Mouse (Mus musculus): Measurements from ENCODE around the gene Kdm6b. TPM values are rescaled to one million over a fixed set of nuclear protein-coding genes. Genes with fewer than 3 reads are reported as not detected.

The Kdm6b gene
- polyA plus RNA-seq, 1 experiment from 2014 or later, result 22.0 TPM

GRCm38 (mm10) chr11:69414421-69415326 is 1.2 kb upstream of the Kdm6b start:
- 17% methylated on average over 4 of the region's 4 CpGs for WGBS
- H3K9me3 ChIP-seq (ENCODE audit: control insufficient read depth, low read length), result no peaks in the 10 kb centered on the region
- H3K4me1 ChIP-seq (ENCODE audit: control insufficient read depth in 2 of 2, insufficient read depth in 2 of 2, low read length in 2 of 2), result peaks cover 40 to 53% of the 10 kb centered on the region in 2 experiments
- peak overlapping the region; percentile 63 to 80 for H3K4me3 ChIP-seq (ENCODE audit: control insufficient read depth in 1 of 2, insufficient read depth in 1 of 2, low read depth in 1 of 2, low read length in 2 of 2)
- peak overlapping the region; percentile 82 for H3K4me2 ChIP-seq (ENCODE audit: low read length)
- H3K27ac ChIP-seq (replicated peaks in 1 of 2; ENCODE audit: control insufficient read depth in 1 of 2, insufficient read depth in 1 of 2, low read depth in 2 of 2, low read length in 2 of 2), result peak overlapping the region; percentile 13 to 98; a peak in 3 of 4 replicates
- peaks cover 16% of the 10 kb centered on the region for H3K36me3 ChIP-seq (ENCODE audit: control insufficient read depth, insufficient read depth, low read length)
- ATAC-seq (ENCODE audit: insufficient number of reproducible peaks, insufficient read depth, low FRiP score, low read depth), result no peak
- H3K27me3 ChIP-seq (ENCODE audit: control insufficient read depth, insufficient read depth, low read length), result no peaks in the 10 kb centered on the region
- peak overlapping the region; percentile 97 for H3K9ac ChIP-seq (ENCODE audit: low read length)

GRCm38 (mm10) chr11:69412548-69412947 is 927 bp downstream of the Kdm6b start:
- no peak for ATAC-seq (ENCODE audit: insufficient number of reproducible peaks, insufficient read depth, low FRiP score, low read depth)
- peak overlapping the region; percentile 53 for H3K9ac ChIP-seq (ENCODE audit: low read length)
- H3K4me1 ChIP-seq (ENCODE audit: control insufficient read depth in 2 of 2, insufficient read depth in 2 of 2, low read length in 2 of 2), result peaks cover 41 to 55% of the 10 kb centered on the region in 2 experiments
- H3K4me2 ChIP-seq (ENCODE audit: low read length), result peak overlapping the region; percentile 26
- WGBS, result 40% methylated on average over 7 of the region's 7 CpGs
- H3K4me3 ChIP-seq (ENCODE audit: control insufficient read depth in 1 of 2, insufficient read depth in 1 of 2, low read depth in 1 of 2, low read length in 2 of 2), result no peak overlapping the region; a peak in 1 of 4 replicates
- no peaks in the 10 kb centered on the region for H3K27me3 ChIP-seq (ENCODE audit: control insufficient read depth, insufficient read depth, low read length)
- H3K9me3 ChIP-seq (ENCODE audit: control insufficient read depth, low read length), result no peaks in the 10 kb centered on the region
- H3K36me3 ChIP-seq (ENCODE audit: control insufficient read depth, insufficient read depth, low read length), result peaks cover 23% of the 10 kb centered on the region
- H3K27ac ChIP-seq (replicated peaks in 1 of 2; ENCODE audit: control insufficient read depth in 1 of 2, insufficient read depth in 1 of 2, low read depth in 2 of 2, low read length in 2 of 2), result peak overlapping the region in 1 of 2 experiments; percentile 98; a peak in 2 of 4 replicates

DNA sequence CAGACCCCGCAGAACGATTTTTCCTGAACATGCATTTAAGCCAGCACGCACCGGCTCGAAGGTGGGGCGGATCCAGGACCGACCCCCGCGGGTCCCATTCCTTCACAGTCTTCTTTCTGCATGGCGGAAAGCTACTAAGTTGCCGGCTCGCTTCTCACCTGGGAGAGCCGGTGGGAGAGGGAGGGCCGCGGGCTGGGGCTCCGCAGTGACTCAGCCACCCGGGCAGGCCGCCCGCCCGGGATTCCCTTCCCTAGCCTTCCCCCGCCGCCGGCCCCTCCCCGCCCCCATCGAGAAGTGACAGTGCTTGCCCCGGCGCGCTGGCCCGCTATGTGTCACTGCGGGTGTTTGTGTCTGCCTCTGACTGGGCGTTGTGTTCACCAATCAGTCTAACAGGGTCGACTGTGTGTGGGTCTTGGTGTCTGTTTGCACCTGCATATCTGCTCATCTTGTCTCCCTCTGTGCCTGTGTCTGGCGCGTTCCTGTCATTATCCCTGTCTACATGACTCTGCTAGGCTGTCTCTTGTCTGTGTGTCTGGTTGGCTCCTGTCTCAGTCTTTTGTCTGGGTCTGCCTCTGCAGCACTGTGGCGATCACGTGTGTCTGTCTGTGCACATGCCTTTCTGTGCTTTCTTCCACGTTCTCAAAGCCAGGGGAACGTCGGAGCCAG is 1.8 kb downstream of the Kdm6b start:
- ATAC-seq (ENCODE audit: insufficient number of reproducible peaks, insufficient read depth, low FRiP score, low read depth), result peak; percentile 23; the same call in 1 of the 2 replicates
- Histone ChIP-seq H3K4me2 (ENCODE audit: low read length) (peak overlapping the region; percentile 77), H3K4me3 (ENCODE audit: control insufficient read depth in 1 of 2, insufficient read depth in 1 of 2, low read depth in 1 of 2, low read length in 2 of 2) (peak overlapping the region; percentile 75), H3K27me3 (ENCODE audit: control insufficient read depth, insufficient read depth, low read length) (no peaks in the 10 kb centered on the region), H3K4me1 (ENCODE audit: control insufficient read depth in 2 of 2, insufficient read depth in 2 of 2, low read length in 2 of 2) (peaks cover 37 to 48% of the 10 kb centered on the region in 2 experiments), H3K9ac (ENCODE audit: low read length) (peak overlapping the region; percentile 94), H3K36me3 (ENCODE audit: control insufficient read depth, insufficient read depth, low read length) (peaks cover 32% of the 10 kb centered on the region), H3K9me3 (ENCODE audit: control insufficient read depth, low read length) (no peaks in the 10 kb centered on the region), H3K27ac (replicated peaks in 1 of 2; ENCODE audit: control insufficient read depth in 1 of 2, insufficient read depth in 1 of 2, low read depth in 2 of 2, low read length in 2 of 2) (peak overlapping the region; percentile 94 to 98)
- WGBS, result under 1% methylated on average over 38 of the region's 39 CpGs

DNA sequence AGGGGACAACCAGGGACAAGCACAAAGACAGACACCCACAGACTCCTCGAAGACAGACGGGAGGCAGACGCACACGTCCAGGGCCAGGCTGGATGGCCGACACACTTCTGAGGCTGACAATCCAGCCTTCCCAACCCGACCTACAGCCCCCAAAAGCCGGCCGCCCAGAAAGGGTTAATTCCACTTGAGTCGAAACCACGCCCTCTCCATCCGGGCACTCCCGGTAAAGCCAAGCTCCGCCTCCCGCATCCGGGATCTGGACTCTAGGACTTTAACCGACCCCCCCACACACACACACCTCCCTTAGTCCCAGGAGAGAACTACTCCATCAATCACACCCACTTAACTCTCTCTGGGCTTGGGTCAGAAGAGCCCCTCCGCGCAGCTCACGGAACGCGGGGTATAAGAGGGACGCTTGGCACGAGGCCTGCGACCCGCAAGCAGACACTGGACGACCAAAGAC is 2.4 kb downstream of the Kdm6b start:
- peak overlapping the region; percentile 77 for H3K4me2 ChIP-seq (ENCODE audit: low read length)
- peaks cover 37 to 44% of the 10 kb centered on the region in 2 experiments for H3K4me1 ChIP-seq (ENCODE audit: control insufficient read depth in 2 of 2, insufficient read depth in 2 of 2, low read length in 2 of 2)
- peak overlapping the region; percentile 94 for H3K9ac ChIP-seq (ENCODE audit: low read length)
- H3K27me3 ChIP-seq (ENCODE audit: control insufficient read depth, insufficient read depth, low read length), result no peaks in the 10 kb centered on the region
- peak overlapping the region; percentile 75 for H3K4me3 ChIP-seq (ENCODE audit: control insufficient read depth in 1 of 2, insufficient read depth in 1 of 2, low read depth in 1 of 2, low read length in 2 of 2)
- WGBS, result under 1% methylated on average over 26 of the region's 26 CpGs
- ATAC-seq (ENCODE audit: insufficient number of reproducible peaks, insufficient read depth, low FRiP score, low read depth), result peak; percentile 62
- peaks cover 37% of the 10 kb centered on the region for H3K36me3 ChIP-seq (ENCODE audit: control insufficient read depth, insufficient read depth, low read length)
- H3K9me3 ChIP-seq (ENCODE audit: control insufficient read depth, low read length), result no peaks in the 10 kb centered on the region
- H3K27ac ChIP-seq (replicated peaks in 1 of 2; ENCODE audit: control insufficient read depth in 1 of 2, insufficient read depth in 1 of 2, low read depth in 2 of 2, low read length in 2 of 2), result peak overlapping the region; percentile 98 to 99

GRCm38 (mm10) chr11:69410310-69411072 is 3.0 kb downstream of the Kdm6b start:
- Histone ChIP-seq H3K27ac (replicated peaks in 1 of 2; ENCODE audit: control insufficient read depth in 1 of 2, insufficient read depth in 1 of 2, low read depth in 2 of 2, low read length in 2 of 2) (peak overlapping the region; percentile 98 to 99), H3K4me2 (ENCODE audit: low read length) (peak overlapping the region; percentile 77), H3K9me3 (ENCODE audit: control insufficient read depth, low read length) (no peaks in the 10 kb centered on the region), H3K27me3 (ENCODE audit: control insufficient read depth, insufficient read depth, low read length) (no peaks in the 10 kb centered on the region), H3K36me3 (ENCODE audit: control insufficient read depth, insufficient read depth, low read length) (peaks cover 44% of the 10 kb centered on the region), H3K4me1 (ENCODE audit: control insufficient read depth in 2 of 2, insufficient read depth in 2 of 2, low read length in 2 of 2) (peaks cover 37 to 44% of the 10 kb centered on the region in 2 experiments), H3K9ac (ENCODE audit: low read length) (peak overlapping the region; percentile 94), H3K4me3 (ENCODE audit: control insufficient read depth in 1 of 2, insufficient read depth in 1 of 2, low read depth in 1 of 2, low read length in 2 of 2) (peak overlapping the region; percentile 75)
- WGBS, result 1% methylated on average over 41 of the region's 41 CpGs
- peak; percentile 0; the same call in 1 of the 2 replicates for ATAC-seq (ENCODE audit: insufficient number of reproducible peaks, insufficient read depth, low FRiP score, low read depth)

DNA sequence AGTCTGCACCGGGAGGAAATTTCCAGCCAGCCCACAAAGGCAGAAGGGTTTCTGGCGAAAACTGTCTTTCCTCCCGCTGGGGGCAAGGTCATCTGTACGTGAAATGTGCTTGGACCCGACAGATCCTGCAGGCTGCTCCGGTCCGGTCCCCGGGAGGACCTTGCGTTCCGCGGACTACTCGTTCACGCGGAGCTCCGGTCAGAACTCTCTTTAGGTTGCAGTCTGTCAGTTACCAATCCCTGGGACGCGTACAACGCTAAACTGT is 3.5 kb downstream of the Kdm6b start:
- Histone ChIP-seq H3K36me3 (ENCODE audit: control insufficient read depth, insufficient read depth, low read length) (peaks cover 49% of the 10 kb centered on the region), H3K4me1 (ENCODE audit: control insufficient read depth in 2 of 2, insufficient read depth in 2 of 2, low read length in 2 of 2) (peaks cover 36 to 42% of the 10 kb centered on the region in 2 experiments), H3K9ac (ENCODE audit: low read length) (peak overlapping the region; percentile 94), H3K4me2 (ENCODE audit: low read length) (peak overlapping the region; percentile 77), H3K9me3 (ENCODE audit: control insufficient read depth, low read length) (no peaks in the 10 kb centered on the region), H3K27ac (replicated peaks in 1 of 2; ENCODE audit: control insufficient read depth in 1 of 2, insufficient read depth in 1 of 2, low read depth in 2 of 2, low read length in 2 of 2) (peak overlapping the region; percentile 98 to 99), H3K27me3 (ENCODE audit: control insufficient read depth, insufficient read depth, low read length) (no peaks in the 10 kb centered on the region), H3K4me3 (ENCODE audit: control insufficient read depth in 1 of 2, insufficient read depth in 1 of 2, low read depth in 1 of 2, low read length in 2 of 2) (peak overlapping the region; percentile 75)
- 0% methylated on average over 18 of the region's 18 CpGs for WGBS
- ATAC-seq (ENCODE audit: insufficient number of reproducible peaks, insufficient read depth, low FRiP score, low read depth), result no peak
